Mouse (Mus musculus) kidney, adult 2 months (tissue): ENCODE results near the gene Bcl7c.

Source experiments
- CTCF ChIP-seq: fragments of 200-500 bp; conservative IDR thresholded peaks from 2 replicates; pipeline ENCODE4 v1.5.1; 2011; ENCODE audit warnings: low read depth, mild to moderate bottlenecking, control low read depth, low read length, moderate library complexity, mixed read lengths; ENCODE audit not compliant: insufficient read depth, insufficient read length
- POLR2A ChIP-seq: fragments of 200-500 bp; IDR thresholded peaks from one replicate; pipeline ENCODE4 v1.6.1; 2011; ENCODE audit warnings: low read depth, low read length, control low read depth

DNA sequence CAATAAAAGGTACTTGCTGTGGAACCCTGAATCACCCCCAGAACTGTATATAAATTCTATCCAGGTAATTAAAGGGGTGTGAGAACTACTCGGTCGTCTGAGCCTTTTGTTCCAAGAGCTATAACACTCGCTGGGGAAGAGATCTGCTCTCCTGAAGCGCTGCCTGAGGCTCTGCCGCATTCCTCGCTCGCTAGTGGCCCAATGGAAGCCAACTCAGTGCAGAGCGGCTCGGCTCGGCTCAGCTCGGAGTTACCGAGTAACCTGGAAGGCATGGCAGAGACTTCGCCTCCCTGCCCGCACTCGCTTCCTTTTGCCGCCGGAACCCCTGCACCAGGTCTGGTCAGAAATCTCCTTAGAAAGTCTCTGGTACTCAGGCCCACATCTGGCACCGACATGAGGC lies 56.7 kb downstream of the Bcl7c start:
- TF ChIP-seq CTCF (no peak), POLR2A (no peak)
